Comparison of ENCODE assay signal across 10 mouse cellular contexts in genomic region chr11:64956962-64957729, GRCm38 (mm10). TPM values are rescaled to one million over a fixed set of nuclear protein-coding genes. Genes with fewer than 3 reads are reported as not detected.
DNase-seq lines count a peak whose midpoint lies in the region; ATAC-seq and TF ChIP-seq lines count a peak whose summit lies in the region.
"Had no signal": no experiment of that assay in that cellular context is flagged by ENCODE, and none has a peak within 500 bp of the region (broad histone marks: within the 10 kb centered on the region; RNA-seq: fewer than 3 reads in every experiment).

No protein-coding gene starts in this region.

- H3K4me2 ChIP-seq in kidney, embryonic 14.5 days (replicated peaks; ENCODE audit: low read depth, low read length): peak overlapping the region; percentile 40
- peak overlapping the region; percentile 50 for H3K4me2 ChIP-seq in intestine, postnatal 0 days (replicated peaks; ENCODE audit: low read depth)
- H3K4me2 ChIP-seq in neural tube, embryonic 15.5 days: peak overlapping the region; percentile 50

- peak overlapping the region; percentile 3; the same call in 1 of the 2 replicates for H3K4me3 ChIP-seq in kidney, embryonic 14.5 days (ENCODE audit: low read length)
- H3K4me3 ChIP-seq in forebrain, embryonic 10.5 days: peak overlapping the region; percentile 34
- H3K4me3 ChIP-seq in intestine, postnatal 0 days (ENCODE audit: low read depth, low read length): no peak overlapping the region
- peak overlapping the region; percentile 21 for H3K4me3 ChIP-seq in neural tube, embryonic 15.5 days (replicated peaks)
- H3K4me3 ChIP-seq: megakaryocyte, embryonic 14.5 days had no signal

- H3K4me1 ChIP-seq in kidney, embryonic 14.5 days (ENCODE audit: control insufficient read depth, insufficient read depth, low read length): peaks cover 21% of the 10 kb centered on the region; the same call in 1 of the 2 replicates
- H3K4me1 ChIP-seq in forebrain, embryonic 10.5 days: peaks cover 33% of the 10 kb centered on the region
- no peaks in the 10 kb centered on the region for H3K4me1 ChIP-seq in intestine, postnatal 0 days (replicated peaks; ENCODE audit: control insufficient read depth, insufficient read depth, low read length)
- peaks cover 12% of the 10 kb centered on the region for H3K4me1 ChIP-seq in neural tube, embryonic 15.5 days

- H3K9ac ChIP-seq in kidney, embryonic 14.5 days (ENCODE audit: low read depth, low read length): no peak overlapping the region; the same call in 1 of the 2 replicates
- no peak overlapping the region for H3K9ac ChIP-seq in intestine, postnatal 0 days (ENCODE audit: low read depth, low read length)
- 0 out of 2 replicates have a peak overlapping the region, but pooled peaks have one; percentile 17 for H3K9ac ChIP-seq in neural tube, embryonic 15.5 days (replicated peaks)

- no peak for TF ChIP-seq CTCF in intestine, postnatal 0 days (IDR thresholded peaks at IDR 0.05; ENCODE audit: low read depth)

- peak; percentile 90 for ATAC-seq in kidney, embryonic 14.5 days (ENCODE audit: low FRiP score, low TSS enrichment)
- ATAC-seq in intestine, postnatal 0 days: no peak
- ATAC-seq in neural tube, embryonic 15.5 days (ENCODE audit: low FRiP score): no peak

- DNase-seq in kidney, adult 11 months: no peak
- peak; percentile 37 for DNase-seq in forebrain, embryonic 10.5 days (ENCODE audit: extremely low spot score, low spot score)
- DNase-seq in ovary, adult 18-20 months (ENCODE audit: low spot score): no peak
- DNase-seq in left cerebral cortex, adult 11 months (ENCODE audit: low spot score): no peak
- DNase-seq in lung, postnatal 14 days: no peak
- DNase-seq: thymus, adult 18-20 months had no signal

- H3K36me3 ChIP-seq in kidney, embryonic 14.5 days (ENCODE audit: control insufficient read depth, insufficient read depth, low read length): no peaks in the 10 kb centered on the region
- H3K36me3 ChIP-seq in forebrain, embryonic 10.5 days (replicated peaks): no peaks in the 10 kb centered on the region
- no peaks in the 10 kb centered on the region for H3K36me3 ChIP-seq in intestine, postnatal 0 days (ENCODE audit: control insufficient read depth, insufficient read depth)
- no peaks in the 10 kb centered on the region for H3K36me3 ChIP-seq in neural tube, embryonic 15.5 days

- peak overlapping the region; percentile 51; the same call in 1 of the 2 replicates for H3K27ac ChIP-seq in kidney, embryonic 14.5 days (ENCODE audit: low read depth, low read length)
- H3K27ac ChIP-seq in forebrain, embryonic 10.5 days: peak overlapping the region; percentile 54
- H3K27ac ChIP-seq in intestine, postnatal 0 days (ENCODE audit: low read depth, low read length): no peak overlapping the region
- peak overlapping the region; percentile 23; the same call in 1 of the 2 replicates for H3K27ac ChIP-seq in neural tube, embryonic 15.5 days (replicated peaks)

- H3K27me3 ChIP-seq in kidney, embryonic 14.5 days (ENCODE audit: control insufficient read depth, insufficient read depth, low read length): peaks cover 3% of the 10 kb centered on the region; the same call in 1 of the 2 replicates
- H3K27me3 ChIP-seq in forebrain, embryonic 10.5 days (ENCODE audit: poor library complexity, severe bottlenecking): peaks cover 10% of the 10 kb centered on the region; the same call in 1 of the 2 replicates
- H3K27me3 ChIP-seq in intestine, postnatal 0 days (replicated peaks; ENCODE audit: control insufficient read depth, insufficient read depth, low read length): no peaks in the 10 kb centered on the region
- no peaks in the 10 kb centered on the region; the same call in 1 of the 2 replicates for H3K27me3 ChIP-seq in neural tube, embryonic 15.5 days (replicated peaks)

- 2% methylated on average over 16 of the region's 16 CpGs for WGBS in kidney, embryonic 14.5 days
- WGBS in forebrain, embryonic 10.5 days: 11% methylated on average over 16 of the region's 16 CpGs
- WGBS in intestine, postnatal 0 days: 9% methylated on average over 16 of the region's 16 CpGs
- WGBS in neural tube, embryonic 15.5 days: 6% methylated on average over 16 of the region's 16 CpGs

- H3K9me3 ChIP-seq in kidney, embryonic 14.5 days (ENCODE audit: control insufficient read depth, low read length): no peaks in the 10 kb centered on the region
- H3K9me3 ChIP-seq in forebrain, embryonic 10.5 days: no peaks in the 10 kb centered on the region
- no peaks in the 10 kb centered on the region for H3K9me3 ChIP-seq in intestine, postnatal 0 days (ENCODE audit: control insufficient read depth)
- no peaks in the 10 kb centered on the region for H3K9me3 ChIP-seq in neural tube, embryonic 15.5 days (replicated peaks)
- H3K9me3 ChIP-seq: megakaryocyte, embryonic 14.5 days had no signal

RNA-seq across cellular contexts. Expression of gene Elac2, which starts 21.7 kb away (rescaled TPM):
- 19.6 and 38.4 TPM in 2 replicates for polyA plus RNA-seq in kidney, embryonic 14.5 days (2014; fragmentation: Nextera tagmentation; extraction: Ambion mirVana)
- polyA plus RNA-seq in forebrain, embryonic 10.5 days (2016; fragmentation: Nextera tagmentation; extraction: Ambion mirVana): 39.9 and 40.3 TPM in 2 replicates
- polyA plus RNA-seq in intestine, postnatal 0 days (2015; fragmentation: Nextera tagmentation; extraction: Ambion mirVana): 7.1 and 7.5 TPM in 2 replicates
- 30.6 and 32.2 TPM in 2 replicates for polyA plus RNA-seq in neural tube, embryonic 15.5 days (2015; fragmentation: Nextera tagmentation; extraction: Ambion mirVana)
